Mouse (Mus musculus): ENCODE data around the gene Ciz1. TPM values are rescaled to one million over a fixed set of nuclear protein-coding genes. Genes with fewer than 3 reads are reported as not detected.

The Ciz1 gene
- total and polyA plus RNA-seq, 3 experiments = 62.9 to 306 (median 213) TPM

- Histone ChIP-seq H3K27me3 (ENCODE audit: insufficient read depth, low read length) (peaks cover 74% of the 10 kb centered on the region), H3K9me3 (replicated peaks) (no peaks in the 10 kb centered on the region)
Observed at GRCm38 (mm10) chr2:32344598-32345321, 7.4 kb upstream of the Ciz1 start.

GRCm38 (mm10) chr2:32347019-32347418, 5.1 kb upstream of the Ciz1 start:
- TF ChIP-seq TAL1 (conservative IDR thresholded peaks at IDR 0.05; ENCODE audit: low read depth, low read length) = no peak
- TF ChIP-seq GATA1 (IDR thresholded peaks at IDR 0.05; ENCODE audit: borderline replicate concordance, low read length) = no peak
- TF ChIP-seq GATA2 (IDR thresholded peaks at IDR 0.05; ENCODE audit: borderline replicate concordance, low read depth, low read length) = no peak
- no peak for TF ChIP-seq POLR2AphosphoS5 (IDR thresholded peaks at IDR 0.05; ENCODE audit: insufficient replicate concordance, low read depth, low read length)
- no peak for TF ChIP-seq CTCF (IDR thresholded peaks at IDR 0.05; ENCODE audit: low read depth, low read length)
- Histone ChIP-seq H3K9me3 (replicated peaks) (no peaks in the 10 kb centered on the region), H3K27me3 (ENCODE audit: insufficient read depth, low read length) (peaks cover 83% of the 10 kb centered on the region), H3K4me3 (ENCODE audit: low read depth, low read length) (no peak overlapping the region), H3K36me3 (replicated peaks) (no peaks in the 10 kb centered on the region), H3K4me1 (ENCODE audit: insufficient read depth, low read depth, low read length) (peaks cover 8% of the 10 kb centered on the region; the same call in 1 of the 2 replicates)
- ATAC-seq (ENCODE audit: extremely low read depth, insufficient number of reproducible peaks, low FRiP score, poor library complexity, severe bottlenecking) (no peak), DNase-seq (ENCODE audit: low spot score) (no peak)

More at GRCm38 (mm10) chr2:32344598-32345321, 7.4 kb upstream of the Ciz1 start:
- H3K36me3 ChIP-seq (replicated peaks) = no peaks in the 10 kb centered on the region
- H3K4me1 ChIP-seq (ENCODE audit: insufficient read depth, low read depth, low read length) = 0 out of 2 replicates have a peak, but pooled peaks cover 8% of the 10 kb centered on the region
- no peak overlapping the region for H3K4me3 ChIP-seq (ENCODE audit: low read depth, low read length)
- TF ChIP-seq POLR2AphosphoS5 (IDR thresholded peaks at IDR 0.05; ENCODE audit: insufficient replicate concordance, low read depth, low read length) (no peak), GATA1 (IDR thresholded peaks at IDR 0.05; ENCODE audit: borderline replicate concordance, low read length) (no peak), CTCF (IDR thresholded peaks at IDR 0.05; ENCODE audit: low read depth, low read length) (no peak), GATA2 (IDR thresholded peaks at IDR 0.05; ENCODE audit: borderline replicate concordance, low read depth, low read length) (no peak)
- DNase-seq (ENCODE audit: low spot score) (no peak), ATAC-seq (ENCODE audit: extremely low read depth, insufficient number of reproducible peaks, low FRiP score, poor library complexity, severe bottlenecking) (no peak; the same call in 1 of the 2 replicates)

GRCm38 (mm10) chr2:32348311-32348710, 3.8 kb upstream of the Ciz1 start:
- no peak for ATAC-seq (ENCODE audit: extremely low read depth, insufficient number of reproducible peaks, low FRiP score, poor library complexity, severe bottlenecking)
- Histone ChIP-seq H3K27me3 (ENCODE audit: insufficient read depth, low read length) (peaks cover 83% of the 10 kb centered on the region), H3K4me1 (ENCODE audit: insufficient read depth, low read depth, low read length) (peaks cover 19% of the 10 kb centered on the region), H3K4me3 (ENCODE audit: low read depth, low read length) (no peak overlapping the region), H3K36me3 (replicated peaks) (no peaks in the 10 kb centered on the region), H3K9me3 (replicated peaks) (no peaks in the 10 kb centered on the region)
- DNase-seq (ENCODE audit: low spot score) = no peak
- TF ChIP-seq GATA2 (IDR thresholded peaks at IDR 0.05; ENCODE audit: borderline replicate concordance, low read depth, low read length) (no peak), POLR2AphosphoS5 (IDR thresholded peaks at IDR 0.05; ENCODE audit: insufficient replicate concordance, low read depth, low read length) (no peak), GATA1 (IDR thresholded peaks at IDR 0.05; ENCODE audit: borderline replicate concordance, low read length) (no peak), TAL1 (conservative IDR thresholded peaks at IDR 0.05; ENCODE audit: low read depth, low read length) (no peak)

- DNase-seq (ENCODE audit: low spot score) = no peak
- Histone ChIP-seq H3K4me3 (ENCODE audit: low read depth, low read length) (no peak overlapping the region), H3K27me3 (ENCODE audit: insufficient read depth, low read length) (peaks cover 71% of the 10 kb centered on the region), H3K9me3 (replicated peaks) (no peaks in the 10 kb centered on the region), H3K36me3 (replicated peaks) (no peaks in the 10 kb centered on the region), H3K4me1 (ENCODE audit: insufficient read depth, low read depth, low read length) (peaks cover 29% of the 10 kb centered on the region)
- no peak for TF ChIP-seq POLR2AphosphoS5 (IDR thresholded peaks at IDR 0.05; ENCODE audit: insufficient replicate concordance, low read depth, low read length)
- no peak for TF ChIP-seq GATA1 (IDR thresholded peaks at IDR 0.05; ENCODE audit: borderline replicate concordance, low read length)
- TF ChIP-seq TAL1 (conservative IDR thresholded peaks at IDR 0.05; ENCODE audit: low read depth, low read length) = no peak
- no peak for TF ChIP-seq CTCF (IDR thresholded peaks at IDR 0.05; ENCODE audit: low read depth, low read length)
- no peak for TF ChIP-seq GATA2 (IDR thresholded peaks at IDR 0.05; ENCODE audit: borderline replicate concordance, low read depth, low read length)
- ATAC-seq (ENCODE audit: extremely low read depth, insufficient number of reproducible peaks, low FRiP score, poor library complexity, severe bottlenecking) = no peak
Observed at GRCm38 (mm10) chr2:32349625-32350255, 2.4 kb upstream of the Ciz1 start.

GRCm38 (mm10) chr2:32350471-32351051, 1.6 kb upstream of the Ciz1 start:
- Histone ChIP-seq H3K9me3 (replicated peaks) (no peaks in the 10 kb centered on the region), H3K4me1 (ENCODE audit: insufficient read depth, low read depth, low read length) (peaks cover 29% of the 10 kb centered on the region), H3K4me3 (ENCODE audit: low read depth, low read length) (no peak overlapping the region), H3K36me3 (replicated peaks) (no peaks in the 10 kb centered on the region), H3K27me3 (ENCODE audit: insufficient read depth, low read length) (peaks cover 66% of the 10 kb centered on the region)
- DNase-seq (ENCODE audit: low spot score) = no peak
- no peak for TF ChIP-seq TAL1 (conservative IDR thresholded peaks at IDR 0.05; ENCODE audit: low read depth, low read length)
- no peak for TF ChIP-seq POLR2AphosphoS5 (IDR thresholded peaks at IDR 0.05; ENCODE audit: insufficient replicate concordance, low read depth, low read length)
- no peak for TF ChIP-seq CTCF (IDR thresholded peaks at IDR 0.05; ENCODE audit: low read depth, low read length)
- no peak for ATAC-seq (ENCODE audit: extremely low read depth, insufficient number of reproducible peaks, low FRiP score, poor library complexity, severe bottlenecking)

- Histone ChIP-seq H3K27me3 (ENCODE audit: insufficient read depth, low read length) (peaks cover 73% of the 10 kb centered on the region), H3K9me3 (replicated peaks) (no peaks in the 10 kb centered on the region), H3K4me1 (ENCODE audit: insufficient read depth, low read depth, low read length) (peaks cover 29% of the 10 kb centered on the region), H3K4me3 (ENCODE audit: low read depth, low read length) (no peak overlapping the region), H3K36me3 (replicated peaks) (no peaks in the 10 kb centered on the region)
- ATAC-seq (ENCODE audit: extremely low read depth, insufficient number of reproducible peaks, low FRiP score, poor library complexity, severe bottlenecking) (no peak), DNase-seq (ENCODE audit: low spot score) (no peak)
- TF ChIP-seq TAL1 (conservative IDR thresholded peaks at IDR 0.05; ENCODE audit: low read depth, low read length) (no peak), CTCF (IDR thresholded peaks at IDR 0.05; ENCODE audit: low read depth, low read length) (no peak), GATA2 (IDR thresholded peaks at IDR 0.05; ENCODE audit: borderline replicate concordance, low read depth, low read length) (no peak), GATA1 (IDR thresholded peaks at IDR 0.05; ENCODE audit: borderline replicate concordance, low read length) (no peak), POLR2AphosphoS5 (IDR thresholded peaks at IDR 0.05; ENCODE audit: insufficient replicate concordance, low read depth, low read length) (no peak)
Observed at GRCm38 (mm10) chr2:32351471-32351961, 611 bp upstream of the Ciz1 start.

Data from G1E (cell line).